29 mouse cellular contexts compared by ENCODE assay signal in the genomic region with DNA sequence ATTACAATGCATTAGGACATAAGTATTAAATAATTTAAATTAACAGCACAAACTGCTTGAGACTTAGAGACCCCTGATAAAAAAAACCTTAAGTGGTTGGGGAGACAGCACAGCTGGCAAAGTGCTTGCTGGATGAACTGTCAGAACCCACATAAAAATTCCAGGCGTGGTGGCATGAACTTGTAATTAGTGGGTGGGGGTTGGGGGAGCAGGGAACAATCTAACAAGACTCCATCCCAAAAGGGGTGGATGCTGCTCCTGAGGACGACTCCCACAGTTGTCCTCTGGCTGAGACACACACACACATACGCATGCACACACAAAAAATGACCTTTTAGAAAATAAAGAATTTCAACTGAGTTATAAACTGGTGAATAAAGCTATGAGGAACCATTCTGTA.
"Had no signal": no experiment of that assay in that cellular context is flagged by ENCODE, and none has a peak within 500 bp of the region (broad histone marks: within the 10 kb centered on the region; RNA-seq: fewer than 3 reads in every experiment).

No protein-coding gene starts in this region.

- H3K27ac ChIP-seq: heart, embryonic 13.5 days; heart, embryonic 15.5 days; hindbrain, embryonic 10.5 days; hindbrain, embryonic 12.5 days; hindbrain, embryonic 13.5 days; hindbrain, embryonic 14.5 days; hindbrain, embryonic 15.5 days; hindbrain, postnatal 0 days; intestine, embryonic 15.5 days; kidney, embryonic 15.5 days; kidney, postnatal 0 days; layer of hippocampus, adult 2 months; left cerebral cortex, adult 2 months had no signal

- H3K9me3 ChIP-seq: heart, embryonic 12.5 days; heart, embryonic 13.5 days; heart, embryonic 15.5 days; hindbrain, embryonic 10.5 days; hindbrain, embryonic 12.5 days; hindbrain, embryonic 13.5 days; hindbrain, embryonic 15.5 days; intestine, embryonic 15.5 days; kidney, embryonic 15.5 days had no signal

- H3K27me3 ChIP-seq: heart, embryonic 12.5 days; heart, embryonic 13.5 days; heart, embryonic 15.5 days; hindbrain, embryonic 12.5 days; hindbrain, embryonic 13.5 days; hindbrain, embryonic 15.5 days; intestine, embryonic 15.5 days; kidney, embryonic 15.5 days had no signal

- H3K4me1 ChIP-seq: heart, embryonic 13.5 days; heart, embryonic 15.5 days; hindbrain, embryonic 10.5 days; hindbrain, embryonic 12.5 days; hindbrain, embryonic 13.5 days; hindbrain, embryonic 15.5 days; intestine, embryonic 15.5 days; kidney, embryonic 15.5 days had no signal

- H3K4me3 ChIP-seq: heart, embryonic 12.5 days; heart, embryonic 13.5 days; heart, embryonic 15.5 days; hindbrain, embryonic 10.5 days; hindbrain, embryonic 12.5 days; hindbrain, embryonic 13.5 days; hindbrain, embryonic 15.5 days; intestine, embryonic 15.5 days; kidney, embryonic 15.5 days; layer of hippocampus, adult 2 months; left cerebral cortex, adult 2 months had no signal

- DNase-seq: heart, postnatal 10 days; heart, postnatal 14 days; heart, postnatal 4 days; kidney, adult 11 months; kidney, adult 18-20 months; kidney, adult 2 months; kidney, adult 8-10 months; kidney, adult 9 months; kidney, postnatal 10 days; kidney, postnatal 14 days; kidney, postnatal 25 days; kidney, postnatal 36 days; kidney, postnatal 4 days; layer of hippocampus, adult 9-11 months; layer of hippocampus, postnatal 36 days had no signal
